Mouse (Mus musculus) embryonic facial prominence, embryonic 12.5 days (tissue): ENCODE data around the gene Samhd1. TPM values are rescaled to one million over a fixed set of nuclear protein-coding genes. Genes with fewer than 3 reads are reported as not detected.
A peak's percentile ranks its signal among the peaks of the same experiment; 100 is the strongest.

ENCODE experiments used
- ATAC-seq: fragments of 200-750 bp; cut with Nextera tagmentation; 2 replicates; pipeline ENCODE4 v1.8.0; 2017; ENCODE audit not compliant: insufficient number of reproducible peaks, insufficient read depth, low FRiP score, low TSS enrichment
- H3K27ac ChIP-seq: fragments of 300-500 bp; sonication (generic); 2 replicates; pipeline ENCODE4 v1.5.1; 2016; ENCODE audit warnings: mild to moderate bottlenecking
- H3K27me3 ChIP-seq: fragments of 300-500 bp; sonication (generic); 2 replicates; pipeline ENCODE4 v1.6.1; 2016; ENCODE audit warnings: mild to moderate bottlenecking, moderate library complexity
- H3K36me3 ChIP-seq: fragments of 300-500 bp; sonication (generic); 2 replicates; pipeline ENCODE4 v1.6.1; 2016; ENCODE audit warnings: mild to moderate bottlenecking
- H3K4me1 ChIP-seq: fragments of 300-500 bp; sonication (generic); 2 replicates; pipeline ENCODE4 v1.6.1; 2016
- H3K4me2 ChIP-seq: fragments of 300-500 bp; sonication (generic); replicated peaks from 2 replicates; pipeline ENCODE4 v1.6.1; 2016; ENCODE audit warnings: mild to moderate bottlenecking, moderate library complexity
- H3K4me3 ChIP-seq: fragments of 300-500 bp; sonication (generic); 2 replicates; pipeline ENCODE4 v1.5.1; 2016; ENCODE audit warnings: mild to moderate bottlenecking
- H3K9ac ChIP-seq: fragments of 300-500 bp; sonication (generic); 2 replicates; pipeline ENCODE4 v1.6.1; 2016; ENCODE audit warnings: mild to moderate bottlenecking, moderate library complexity
- H3K9me3 ChIP-seq: fragments of 300-500 bp; sonication (generic); 2 replicates; pipeline ENCODE4 v1.6.1; 2016; ENCODE audit warnings: mild to moderate bottlenecking, moderate library complexity
- WGBS: fragments of 180-500 bp; shearing (Covaris S2); methylation state at CpG from one replicate; pipeline ENCODE4 v1.1.7; 2016; 5-methylcytosine and 5-hydroxymethylcytosine counted together
- polyA plus RNA-seq: library from polyadenylated mRNA; unstranded; fragments of >200 nt; fragmentation: Nextera tagmentation; extraction: Ambion mirVana; gene quantifications from 2 replicates; pipeline ENCODE4 v1.2.1, GENCODE M21; 2016

Samhd1 gene
- polyA plus RNA-seq, 1 experiment from 2014 or later: 26.9 TPM

DNA sequence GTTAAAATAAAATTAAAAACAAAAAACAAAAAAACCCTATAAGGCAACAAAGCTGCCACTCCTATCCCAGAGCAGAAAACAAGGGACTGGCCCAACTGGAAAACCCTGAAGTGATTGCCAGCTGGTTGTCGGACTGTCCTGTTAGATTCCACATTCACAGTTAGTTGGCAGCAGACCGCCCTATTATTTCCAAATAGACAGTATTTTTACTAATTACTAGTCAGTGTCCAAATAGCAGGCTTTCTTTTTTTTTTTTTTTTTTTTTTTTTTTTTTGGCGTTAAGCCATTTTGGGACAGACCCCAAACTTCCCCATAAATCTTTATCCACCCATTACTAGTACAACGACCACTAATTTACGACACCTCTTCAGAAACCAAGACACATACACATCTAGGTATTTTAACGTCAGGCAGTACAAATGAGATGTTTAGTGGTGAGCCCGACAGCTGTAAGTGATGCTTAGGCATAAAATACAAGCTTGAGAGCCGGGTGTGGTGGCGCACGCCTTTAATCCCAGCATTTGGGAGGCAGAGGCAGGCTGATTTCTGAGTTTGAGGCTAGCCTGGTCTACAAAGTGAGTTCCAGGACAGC, 560 bp upstream of the Samhd1 start:
- WGBS: 87% methylated on average over 10 of the region's 10 CpGs
- 0 out of 2 replicates have a peak overlapping the region, but pooled peaks have one; percentile 69 for H3K9ac ChIP-seq
- no peak for ATAC-seq
- H3K4me1 ChIP-seq: no peaks in the 10 kb centered on the region
- H3K27ac ChIP-seq: peak overlapping the region; percentile 77
- no peaks in the 10 kb centered on the region for H3K27me3 ChIP-seq
- peak overlapping the region; percentile 66 for H3K4me3 ChIP-seq
- peak overlapping the region; percentile 76 for H3K4me2 ChIP-seq
- no peaks in the 10 kb centered on the region for H3K9me3 ChIP-seq
- H3K36me3 ChIP-seq: no peaks in the 10 kb centered on the region

DNA sequence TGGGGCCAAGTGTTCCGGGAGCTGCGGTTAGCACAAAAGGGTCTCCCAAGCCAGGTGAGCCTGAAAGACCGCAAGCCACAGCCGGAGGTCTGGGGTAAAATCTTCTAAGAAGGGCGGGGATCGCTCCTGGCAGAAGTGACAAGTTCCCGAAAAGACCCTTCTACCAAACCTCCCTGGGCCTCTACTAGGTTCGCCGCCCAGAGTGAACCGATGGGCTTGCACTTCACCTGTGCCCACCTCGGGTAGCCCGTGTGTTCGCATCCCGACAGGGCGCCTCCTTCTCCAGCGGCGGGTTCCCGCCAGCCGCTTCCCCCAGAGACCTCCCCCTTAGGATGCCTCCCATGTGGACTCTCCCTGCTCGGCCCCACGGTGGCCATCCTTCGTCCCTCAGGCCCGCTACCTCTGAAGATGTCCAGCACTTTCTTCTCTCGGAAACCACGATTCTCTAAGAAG, 560 bp downstream of the Samhd1 start:
- Histone ChIP-seq H3K27me3 (no peaks in the 10 kb centered on the region), H3K4me1 (no peaks in the 10 kb centered on the region), H3K4me3 (peak overlapping the region; percentile 66), H3K4me2 (peak overlapping the region; percentile 76), H3K27ac (peak overlapping the region; percentile 77), H3K36me3 (no peaks in the 10 kb centered on the region), H3K9me3 (no peaks in the 10 kb centered on the region), H3K9ac (peak overlapping the region; percentile 69)
- ATAC-seq: no peak
- WGBS: under 1% methylated on average over 25 of the region's 25 CpGs

DNA sequence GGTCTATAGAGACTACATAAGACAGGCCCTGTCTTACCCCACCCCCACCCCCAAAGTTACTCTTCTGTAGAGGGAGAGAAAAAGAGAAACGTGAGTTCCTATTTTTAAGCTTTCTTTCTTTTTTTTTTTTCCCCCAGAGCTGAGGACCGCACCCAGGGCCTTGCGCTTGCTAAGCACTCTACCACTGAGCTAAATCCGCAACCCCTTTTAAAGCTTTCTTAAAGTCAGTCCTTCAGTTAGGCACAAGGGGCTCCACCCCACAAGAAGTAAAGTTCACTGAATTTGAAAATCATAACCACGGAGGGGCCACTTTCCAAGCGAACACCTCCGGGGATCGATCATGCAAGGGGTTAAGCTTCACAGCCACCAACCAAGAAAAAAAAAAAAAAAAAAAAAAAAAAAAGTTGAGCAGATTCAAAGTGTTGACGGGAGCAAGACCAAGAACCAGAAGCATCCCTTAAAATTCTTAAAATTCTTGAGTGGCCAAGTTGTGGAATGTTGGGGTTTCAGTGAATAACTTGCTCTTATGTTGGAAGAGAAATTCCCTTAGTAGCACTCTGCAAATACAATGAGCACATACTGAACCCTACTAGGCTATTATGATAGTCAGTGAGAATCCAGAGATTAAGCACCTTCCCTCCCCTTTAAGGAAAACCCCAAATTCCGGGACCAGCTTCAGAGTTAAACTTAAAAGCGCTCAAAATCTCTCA, 1.1 kb downstream of the Samhd1 start:
- H3K4me2 ChIP-seq: peak overlapping the region; percentile 76

GRCm38 (mm10) chr2:157132686-157133540, 2.2 kb downstream of the Samhd1 start:
- H3K4me1 ChIP-seq: no peaks in the 10 kb centered on the region
- ATAC-seq: no peak
- H3K27me3 ChIP-seq: no peaks in the 10 kb centered on the region
- H3K4me2 ChIP-seq: no peak overlapping the region
- no peak overlapping the region for H3K4me3 ChIP-seq
- no peak overlapping the region for H3K9ac ChIP-seq
- H3K27ac ChIP-seq: no peak overlapping the region
- H3K9me3 ChIP-seq: no peaks in the 10 kb centered on the region
- no peaks in the 10 kb centered on the region for H3K36me3 ChIP-seq
- 78% methylated on average over 3 of the region's 3 CpGs for WGBS

More for the DNA sequence above, 1.1 kb downstream of the Samhd1 start:
- ATAC-seq: no peak
- H3K4me3 ChIP-seq: peak overlapping the region; percentile 66
- H3K4me1 ChIP-seq: no peaks in the 10 kb centered on the region
- WGBS: 17% methylated on average over 11 of the region's 11 CpGs
- H3K9ac ChIP-seq: peak overlapping the region; percentile 69
- H3K27ac ChIP-seq: no peak overlapping the region
- no peaks in the 10 kb centered on the region for H3K9me3 ChIP-seq
- H3K36me3 ChIP-seq: no peaks in the 10 kb centered on the region
- H3K27me3 ChIP-seq: no peaks in the 10 kb centered on the region

- no peaks in the 10 kb centered on the region for H3K27me3 ChIP-seq
- no peaks in the 10 kb centered on the region for H3K4me1 ChIP-seq
- H3K9ac ChIP-seq: no peak overlapping the region
- H3K36me3 ChIP-seq: no peaks in the 10 kb centered on the region
- no peak overlapping the region for H3K4me3 ChIP-seq
- no peak overlapping the region for H3K27ac ChIP-seq
- H3K4me2 ChIP-seq: no peak overlapping the region
- H3K9me3 ChIP-seq: no peaks in the 10 kb centered on the region
- no peak for ATAC-seq
- WGBS: 83% methylated on average over 1 of the region's 1 CpGs
These were observed 3.0 kb downstream of the Samhd1 start for GRCm38 (mm10) chr2:157132086-157132485.

DNA sequence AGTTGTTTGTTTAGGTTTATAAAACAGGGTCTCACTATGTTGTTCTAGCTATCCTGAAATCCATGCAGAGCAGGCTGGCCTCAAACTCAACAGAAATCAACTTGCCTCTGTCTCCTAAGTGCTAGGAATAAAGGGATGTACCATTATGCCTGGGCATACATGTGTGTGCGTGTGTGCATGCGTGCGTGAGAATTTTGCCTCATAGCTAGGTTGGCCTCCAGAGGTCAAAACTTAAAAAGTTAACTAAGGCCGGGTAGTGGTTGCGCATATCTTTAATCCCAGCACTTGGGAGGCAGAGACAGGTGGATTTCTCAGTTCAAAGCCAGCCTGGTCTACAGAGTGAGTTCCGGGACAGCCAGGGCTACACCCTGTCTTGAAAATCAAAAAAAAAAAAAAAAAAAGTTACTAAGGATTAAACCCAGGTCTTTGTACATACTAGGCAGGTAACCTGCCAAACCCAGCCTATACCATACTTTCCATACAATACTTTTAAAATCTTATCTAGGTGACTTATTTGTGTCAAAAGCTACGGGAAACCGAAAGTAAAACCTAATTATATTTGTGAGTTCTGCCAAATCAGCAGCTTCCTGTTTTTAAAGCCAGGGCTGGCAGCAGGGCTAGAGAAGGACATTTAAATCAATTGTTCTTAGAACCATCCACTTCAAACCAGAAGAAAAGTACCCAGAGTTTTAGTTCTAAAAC, 4.1 kb downstream of the Samhd1 start:
- Histone ChIP-seq H3K36me3 (peaks cover 8% of the 10 kb centered on the region; the same call in 1 of the 2 replicates), H3K9me3 (no peaks in the 10 kb centered on the region), H3K27me3 (no peaks in the 10 kb centered on the region), H3K4me3 (no peak overlapping the region), H3K9ac (no peak overlapping the region), H3K27ac (no peak overlapping the region), H3K4me1 (no peaks in the 10 kb centered on the region), H3K4me2 (no peak overlapping the region)
- 85% methylated on average over 8 of the region's 8 CpGs for WGBS
- ATAC-seq: no peak

GRCm38 (mm10) chr2:157129601-157130164, 5.4 kb downstream of the Samhd1 start:
- Histone ChIP-seq H3K27me3 (no peaks in the 10 kb centered on the region), H3K9me3 (no peaks in the 10 kb centered on the region), H3K4me3 (no peak overlapping the region), H3K27ac (no peak overlapping the region), H3K36me3 (peaks cover 21% of the 10 kb centered on the region; the same call in 1 of the 2 replicates), H3K9ac (no peak overlapping the region), H3K4me2 (no peak overlapping the region), H3K4me1 (no peaks in the 10 kb centered on the region)
- WGBS: 83% methylated on average over 11 of the region's 11 CpGs
- no peak for ATAC-seq

DNA sequence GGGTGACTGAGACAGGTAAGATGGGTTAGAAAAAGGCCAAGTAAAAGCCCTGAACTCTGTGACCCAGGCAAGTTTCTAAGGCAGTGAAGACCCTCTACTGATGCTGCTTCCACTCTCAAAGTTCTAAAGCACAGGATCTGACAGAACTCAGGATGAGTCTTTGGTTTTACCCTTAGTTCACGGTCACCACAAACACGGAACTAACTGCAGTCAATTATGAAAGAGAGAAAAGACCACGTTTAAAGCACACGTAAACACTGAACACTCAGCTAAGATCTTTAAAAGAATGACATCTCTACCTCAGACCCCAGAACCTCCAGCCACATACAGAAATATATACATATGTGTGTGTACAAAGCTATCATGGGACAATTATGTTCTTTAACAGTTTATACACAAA, 6.0 kb downstream of the Samhd1 start:
- no peak overlapping the region for H3K4me2 ChIP-seq
- H3K4me3 ChIP-seq: no peak overlapping the region
- no peaks in the 10 kb centered on the region for H3K27me3 ChIP-seq
- peaks cover 23% of the 10 kb centered on the region; the same call in 1 of the 2 replicates for H3K36me3 ChIP-seq
- H3K4me1 ChIP-seq: no peaks in the 10 kb centered on the region
- ATAC-seq: no peak
- H3K9ac ChIP-seq: no peak overlapping the region
- H3K27ac ChIP-seq: no peak overlapping the region
- H3K9me3 ChIP-seq: no peaks in the 10 kb centered on the region
- WGBS: 85% methylated on average over 4 of the region's 4 CpGs

DNA sequence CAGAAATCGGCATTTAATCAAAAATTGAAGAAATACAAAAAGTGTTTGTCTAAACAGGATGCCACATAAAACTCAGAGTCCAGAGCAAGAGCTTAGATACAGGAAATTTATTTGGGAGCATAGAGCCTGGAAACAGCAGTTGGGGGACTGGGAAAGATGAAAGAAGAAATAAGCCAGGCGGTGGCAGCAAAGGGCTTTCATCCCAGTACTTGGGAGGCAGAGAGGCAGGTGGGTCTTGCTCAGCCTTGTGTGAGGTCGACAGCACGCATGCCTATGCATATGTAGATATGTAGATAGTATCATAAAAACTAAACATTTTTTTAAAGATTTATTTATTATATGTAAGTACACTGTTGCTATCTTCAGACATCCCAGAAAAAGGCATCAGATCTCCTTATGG, 7.0 kb downstream of the Samhd1 start:
- H3K36me3 ChIP-seq: peaks cover 23% of the 10 kb centered on the region; the same call in 1 of the 2 replicates
- no peak overlapping the region for H3K27ac ChIP-seq

DNA sequence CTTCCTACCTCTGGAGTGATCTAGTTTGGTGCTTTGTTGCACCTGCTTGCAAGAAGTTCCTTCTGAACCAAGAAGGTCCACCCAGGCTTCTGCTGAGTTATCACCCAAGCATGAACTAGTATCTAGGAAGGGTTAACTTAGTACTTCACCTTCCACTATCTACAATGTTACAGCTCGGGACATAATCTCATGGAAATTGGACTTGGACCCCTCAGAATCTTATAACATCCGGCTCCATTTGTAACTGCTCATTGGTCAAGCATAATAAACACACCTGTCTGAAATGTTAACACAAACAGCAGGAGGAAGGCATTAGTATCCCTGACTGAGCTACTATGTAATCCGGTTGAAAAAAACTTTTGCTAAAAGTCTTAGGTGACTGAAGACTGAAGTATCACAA, 7.7 kb downstream of the Samhd1 start:
- H3K4me3 ChIP-seq: no peak overlapping the region
- 88% methylated on average over 3 of the region's 3 CpGs for WGBS
- peaks cover 23% of the 10 kb centered on the region; the same call in 1 of the 2 replicates for H3K36me3 ChIP-seq
- H3K4me2 ChIP-seq: no peak overlapping the region
- no peak overlapping the region for H3K9ac ChIP-seq
- H3K27ac ChIP-seq: no peak overlapping the region
- no peaks in the 10 kb centered on the region for H3K4me1 ChIP-seq
- no peak for ATAC-seq
- no peaks in the 10 kb centered on the region for H3K27me3 ChIP-seq
- no peaks in the 10 kb centered on the region for H3K9me3 ChIP-seq

More for the DNA sequence above, 7.0 kb downstream of the Samhd1 start:
- no peaks in the 10 kb centered on the region for H3K27me3 ChIP-seq
- H3K9me3 ChIP-seq: no peaks in the 10 kb centered on the region
- no peaks in the 10 kb centered on the region for H3K4me1 ChIP-seq
- no peak for ATAC-seq
- no peak overlapping the region for H3K4me3 ChIP-seq
- no peak overlapping the region for H3K9ac ChIP-seq
- 65% methylated on average over 4 of the region's 4 CpGs for WGBS
- H3K4me2 ChIP-seq: no peak overlapping the region

GRCm38 (mm10) chr2:157125246-157125645, 9.8 kb downstream of the Samhd1 start:
- no peaks in the 10 kb centered on the region for H3K9me3 ChIP-seq
- H3K4me2 ChIP-seq: no peak overlapping the region
- no peak overlapping the region for H3K4me3 ChIP-seq
- no peaks in the 10 kb centered on the region for H3K27me3 ChIP-seq
- peaks cover 35% of the 10 kb centered on the region for H3K36me3 ChIP-seq
- H3K4me1 ChIP-seq: no peaks in the 10 kb centered on the region
- no peak overlapping the region for H3K9ac ChIP-seq
- ATAC-seq: no peak
- 91% methylated on average over 3 of the region's 3 CpGs for WGBS
- H3K27ac ChIP-seq: no peak overlapping the region
